Mouse (Mus musculus) megakaryocyte, embryonic 14.5 days (primary cell): ENCODE data around the gene Prkce.

Source experiments
- FLI1 ChIP-seq: IDR thresholded peaks from 2 replicates; pipeline ENCODE4 v1.6.1; 2012; ENCODE audit warnings: low read length, inconsistent platforms, mixed read lengths
- GATA1 ChIP-seq: IDR thresholded peaks from 3 replicates; pipeline ENCODE4 v1.6.1; 2012; ENCODE audit warnings: mixed read lengths, low read length, inconsistent platforms, borderline replicate concordance

DNA sequence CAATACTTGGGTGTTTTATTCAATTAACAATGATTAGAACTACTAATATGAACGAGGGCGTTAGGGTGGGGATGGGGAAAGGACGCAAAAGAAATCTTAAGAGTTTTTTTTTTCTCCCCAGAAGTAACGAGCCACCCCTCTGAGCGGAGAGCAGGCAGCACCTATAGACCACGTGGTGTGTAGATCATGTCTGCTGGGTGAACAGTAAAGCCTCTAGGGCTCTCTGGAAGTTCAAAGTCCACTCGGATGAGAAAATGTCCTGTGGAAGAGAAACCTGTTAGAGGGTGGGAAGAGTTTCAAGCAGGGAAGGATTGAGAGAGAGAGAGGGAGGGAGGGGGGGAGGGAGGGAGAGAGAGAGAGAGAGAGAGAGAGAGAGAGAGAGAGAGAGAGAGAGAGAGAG lies 298.8 kb downstream of the Prkce start:
- TF ChIP-seq GATA1 = no peak
- TF ChIP-seq FLI1 = no peak
